Mouse (Mus musculus) frontal cortex, postnatal 25 days (tissue): ENCODE measurements around the gene Mapk8ip3.

Source experiments
- DNase-seq, 2 experiments: peaks; one replicate each; pipeline ENCODE4 v3.0.0; 2022; ENCODE audit warnings: low spot score in 2 of 2

Mapk8ip3 gene

DNA sequence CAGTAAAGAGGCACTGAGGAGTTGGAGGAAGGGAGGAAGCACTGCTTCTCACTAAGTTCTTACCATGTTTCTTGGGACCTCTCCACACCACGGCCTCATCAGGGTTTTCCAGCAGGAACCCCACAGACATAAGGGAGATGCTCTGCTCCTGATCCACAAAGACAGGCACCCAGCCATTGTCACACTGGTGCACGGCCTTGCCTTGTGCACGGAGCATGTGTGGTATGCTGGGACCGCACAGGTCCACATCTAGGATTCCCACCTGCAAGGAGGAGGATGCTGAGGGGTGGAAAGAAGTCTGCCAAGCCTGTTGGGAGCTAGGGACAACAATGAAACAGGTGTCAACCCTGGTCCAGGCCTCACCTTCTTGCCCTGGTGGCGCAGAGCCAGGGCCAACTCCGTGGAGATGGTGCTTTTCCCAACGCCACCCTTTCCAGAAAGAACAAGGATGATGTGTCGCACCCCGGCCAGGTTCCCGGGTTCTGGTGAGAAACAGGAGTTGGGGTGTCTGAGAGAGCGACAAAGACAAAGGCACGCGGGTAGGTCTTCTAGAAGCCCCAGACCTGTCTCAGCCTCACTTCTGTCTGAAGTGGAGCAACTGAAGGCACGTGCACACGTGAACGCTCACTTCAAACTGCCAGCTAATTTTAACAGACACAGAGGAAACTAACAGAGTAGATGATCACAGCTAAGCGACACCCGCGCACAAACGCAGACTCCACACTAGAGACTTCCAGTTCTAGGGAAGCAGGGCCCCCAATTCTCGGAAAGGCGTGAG lies 51.2 kb downstream of the Mapk8ip3 start:
- DNase-seq, result no peak

DNA sequence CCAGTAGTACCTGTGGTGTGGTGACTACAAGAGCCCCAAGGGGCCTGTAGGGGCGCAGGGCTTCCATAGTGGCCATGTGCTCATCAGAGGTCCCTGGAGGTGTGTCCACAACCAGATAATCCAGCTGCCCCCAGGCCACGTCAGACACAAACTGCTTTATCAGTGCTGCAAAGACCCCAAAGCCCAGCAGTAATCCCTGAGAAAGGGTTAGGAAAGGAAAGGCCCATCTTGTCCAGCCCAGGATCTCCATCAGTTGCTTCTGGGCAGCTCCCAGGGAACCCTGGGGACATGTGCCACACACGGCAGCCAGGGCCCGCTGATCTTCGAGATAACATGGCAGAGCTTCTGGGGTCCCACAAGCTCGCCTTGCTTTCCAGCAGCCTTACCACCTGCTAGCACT lies 52.4 kb downstream of the Mapk8ip3 start:
- no peak for DNase-seq

DNA sequence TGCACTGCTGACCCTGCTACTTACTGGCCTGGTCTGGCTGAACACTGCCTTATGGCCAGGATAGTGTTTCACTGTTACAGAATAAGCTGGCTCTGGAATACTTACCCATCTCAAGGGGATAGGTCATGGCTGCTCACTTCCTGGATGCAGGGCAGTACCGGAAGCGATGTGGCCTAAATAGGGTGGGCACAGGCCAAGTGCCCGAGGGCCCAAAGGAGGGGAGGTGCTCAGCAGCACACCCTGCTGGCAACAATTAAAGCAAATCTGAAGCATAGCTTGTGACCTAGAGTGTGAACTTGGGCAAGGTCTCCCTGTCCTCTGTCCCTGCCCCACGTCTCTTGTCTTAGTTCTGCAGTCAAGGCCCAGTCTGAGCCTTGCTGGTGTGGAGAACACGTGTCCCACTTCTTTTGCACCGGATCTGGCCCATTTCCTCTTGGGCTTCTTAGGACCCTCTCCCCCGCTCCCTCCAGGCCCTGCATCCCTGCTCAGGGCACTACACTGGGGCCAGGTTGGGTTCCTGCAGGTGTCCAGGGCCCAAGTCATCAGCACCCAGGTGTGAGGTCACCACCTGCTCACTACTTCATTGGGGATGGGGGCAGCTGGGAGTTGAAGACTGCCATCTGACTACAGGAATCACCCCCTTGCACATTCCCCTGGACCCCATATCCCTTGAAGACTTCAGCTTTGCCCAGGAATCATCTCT lies 54.9 kb downstream of the Mapk8ip3 start:
- DNase-seq, result no peak

DNA sequence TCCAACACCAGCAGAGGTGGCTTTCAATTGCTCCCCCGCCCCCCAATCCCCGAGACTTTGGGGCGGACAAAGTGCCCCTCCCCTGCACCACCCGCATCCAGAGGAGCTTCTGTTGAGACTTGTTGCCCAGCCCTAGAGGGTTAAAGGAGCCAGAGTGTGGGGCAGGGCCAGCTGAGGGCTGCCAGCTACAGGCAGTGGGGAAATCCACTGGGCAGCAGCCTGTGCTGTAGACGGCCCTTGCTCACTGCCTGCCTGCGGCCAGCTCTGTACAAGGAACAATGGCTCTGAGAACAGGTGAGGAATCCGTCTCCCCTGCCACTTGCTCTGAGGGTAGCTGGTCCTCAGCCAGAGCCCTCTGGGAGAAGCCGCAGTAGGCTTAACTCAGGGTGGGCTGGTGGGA lies 58.2 kb downstream of the Mapk8ip3 start:
- DNase-seq, result no peak

DNA sequence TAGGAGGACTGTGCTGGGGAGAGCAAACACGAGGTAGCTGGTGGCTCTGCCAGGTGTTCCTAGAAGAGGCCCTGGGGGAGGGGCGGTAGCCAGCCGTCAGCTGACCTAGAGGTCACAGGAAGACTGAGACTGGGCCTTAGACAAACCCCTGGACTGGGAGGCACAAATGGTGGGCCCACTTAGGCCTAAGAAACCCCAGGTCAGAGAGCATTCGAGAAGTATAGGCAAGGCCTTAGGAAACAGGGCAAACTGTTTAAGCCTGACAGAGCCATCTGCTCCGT lies 58.7 kb downstream of the Mapk8ip3 start:
- no peak for DNase-seq

DNA sequence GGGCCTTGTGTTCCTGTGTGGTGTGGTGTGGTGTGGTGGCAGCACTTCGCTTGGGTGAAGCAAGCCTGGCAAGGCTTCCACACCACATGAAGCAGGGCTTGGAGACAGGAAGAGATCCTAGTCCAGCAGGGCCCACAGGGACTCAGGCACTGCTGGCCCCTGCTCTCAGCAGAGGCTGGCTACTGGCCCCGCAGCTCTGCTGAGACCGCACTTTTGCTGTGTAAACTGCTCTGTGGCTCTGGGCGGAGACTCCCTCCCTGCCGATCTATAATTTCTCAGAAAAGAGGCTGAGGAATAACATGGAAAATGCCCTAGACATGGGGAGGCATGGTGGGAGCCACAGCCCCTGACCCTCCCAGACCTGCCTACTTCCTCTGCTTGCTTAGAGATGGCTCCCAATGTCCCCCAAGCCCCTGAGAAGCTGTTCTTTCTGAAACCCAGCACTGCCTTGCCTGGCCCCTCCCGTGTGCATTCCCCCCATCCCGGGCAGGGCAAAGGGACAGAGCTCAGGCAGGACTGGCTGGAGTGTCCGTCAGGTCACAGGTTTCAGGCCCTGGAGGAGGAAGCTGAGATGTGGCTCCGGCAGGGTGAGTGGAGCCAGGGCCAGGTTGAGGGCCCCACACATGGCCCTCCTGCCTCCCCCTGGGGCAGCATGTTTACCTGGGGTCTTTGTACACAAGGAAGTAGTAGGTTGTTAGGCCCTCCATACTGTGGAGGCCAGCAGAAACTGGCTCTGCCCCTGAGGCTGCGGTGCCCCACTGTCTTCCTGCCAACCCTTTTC lies 59.3 kb downstream of the Mapk8ip3 start:
- DNase-seq, result no peak

DNA sequence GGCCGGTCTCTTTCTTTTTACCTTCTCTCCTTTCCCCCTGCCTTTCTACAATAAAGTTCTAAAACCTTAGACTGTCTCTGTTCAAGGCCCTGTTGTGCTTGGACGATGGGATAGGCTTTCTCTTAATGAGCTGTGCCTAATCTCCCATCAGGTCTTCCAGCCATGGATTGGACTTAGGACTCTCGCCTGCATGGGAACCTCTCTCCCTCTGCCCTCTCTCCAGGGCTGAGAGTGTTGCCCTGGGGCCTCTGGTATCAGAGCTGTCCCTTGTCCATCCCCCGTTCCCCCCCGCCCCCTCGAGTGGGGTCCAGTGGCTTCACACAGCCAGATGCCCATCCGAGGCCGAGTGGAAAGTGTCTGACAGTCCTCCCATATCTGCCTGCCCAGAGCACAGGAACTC lies 61.8 kb downstream of the Mapk8ip3 start:
- DNase-seq, result no peak

DNA sequence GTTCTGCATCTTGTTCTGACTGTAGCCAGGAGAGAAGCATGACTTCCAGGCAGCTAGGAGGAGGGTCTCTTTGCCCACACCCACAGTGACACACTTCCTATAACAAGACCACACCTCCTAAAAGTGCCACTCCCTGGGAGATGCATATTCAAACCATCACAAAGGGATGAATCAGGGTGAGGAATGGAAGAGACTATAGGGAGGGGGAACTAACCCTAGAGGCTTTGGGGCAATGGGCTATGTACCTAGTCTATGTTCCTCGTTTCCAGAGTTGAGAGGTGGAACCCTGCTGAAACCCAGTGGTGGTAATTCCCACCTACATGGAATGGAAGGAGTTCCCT lies 62.4 kb downstream of the Mapk8ip3 start:
- no peak for DNase-seq

DNA sequence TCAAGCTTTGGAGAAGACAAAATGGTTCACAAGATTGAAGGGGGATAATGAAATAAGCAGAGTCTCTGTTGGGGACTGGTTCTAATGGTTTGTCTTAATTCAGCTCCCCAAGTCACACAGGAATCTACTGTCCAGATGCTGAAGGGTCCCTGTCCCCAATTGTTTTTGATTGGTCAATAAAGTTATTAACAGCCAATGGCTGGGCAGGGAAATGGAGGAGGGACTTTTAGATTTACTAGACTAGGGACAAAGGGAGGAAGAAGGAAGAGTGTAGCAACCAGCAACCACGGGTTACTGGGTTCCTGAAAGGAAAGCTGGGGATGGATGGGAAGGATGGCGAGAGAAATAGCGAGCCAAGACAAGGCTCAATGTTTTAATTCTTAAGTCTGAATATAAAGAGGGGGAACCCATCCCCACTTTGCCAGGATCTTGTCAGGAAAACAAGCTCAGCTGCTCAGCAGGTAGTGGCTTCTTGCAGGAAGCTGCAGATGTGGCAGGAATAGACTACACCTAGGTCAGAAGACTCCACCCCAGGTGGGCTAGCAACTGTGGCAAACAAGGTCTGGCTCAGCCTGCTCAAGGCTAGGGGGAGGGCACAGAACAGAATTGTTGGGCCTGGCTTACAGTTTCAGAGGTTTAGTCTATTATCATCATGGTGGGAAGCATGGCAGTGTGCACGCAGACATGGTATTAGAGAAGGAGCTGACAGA lies 62.9 kb downstream of the Mapk8ip3 start:
- DNase-seq, result no peak

DNA sequence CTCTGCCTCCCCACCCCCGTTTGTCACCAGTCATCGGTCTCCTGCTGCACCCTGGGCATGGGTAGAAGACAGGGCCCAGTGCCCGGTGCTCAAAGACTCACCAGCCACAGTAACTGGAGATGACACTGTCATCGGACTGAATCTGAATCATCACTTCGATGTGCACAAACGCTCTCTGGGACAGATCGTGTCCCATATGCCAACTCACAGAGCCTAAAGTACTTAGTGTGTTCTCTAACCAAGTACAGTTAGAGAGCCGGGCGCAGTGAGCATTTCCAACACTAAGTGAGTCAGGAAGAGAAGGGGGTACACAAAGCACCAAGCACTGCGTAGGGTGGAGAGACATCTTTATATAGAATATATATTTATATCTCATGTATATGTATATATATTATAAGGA lies 68.9 kb downstream of the Mapk8ip3 start:
- DNase-seq, result no peak

DNA sequence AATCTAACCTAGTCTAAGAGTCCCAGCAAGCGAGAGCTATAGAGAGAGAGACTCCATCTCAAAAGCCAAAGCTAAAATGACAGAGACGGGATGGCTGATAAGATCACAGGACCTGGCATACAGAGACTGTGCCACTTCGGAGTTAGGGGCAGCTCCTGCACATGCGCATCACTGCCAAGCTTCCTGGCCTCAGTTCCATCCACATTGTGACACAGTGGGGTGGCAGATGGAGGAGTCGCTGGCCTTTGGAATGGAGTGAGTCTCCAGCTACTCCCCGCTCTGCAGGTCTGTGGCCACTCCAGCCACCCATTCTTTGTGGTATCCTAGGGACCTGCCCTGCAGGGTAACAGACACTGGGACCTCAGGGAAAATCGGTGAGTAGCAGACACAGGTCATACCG lies 71.0 kb downstream of the Mapk8ip3 start, which contains the start of gene Igfals:
Igfals (plus strand) TSS at position 222 of the 400 bp plus-strand sequence.
- no peak for DNase-seq

DNA sequence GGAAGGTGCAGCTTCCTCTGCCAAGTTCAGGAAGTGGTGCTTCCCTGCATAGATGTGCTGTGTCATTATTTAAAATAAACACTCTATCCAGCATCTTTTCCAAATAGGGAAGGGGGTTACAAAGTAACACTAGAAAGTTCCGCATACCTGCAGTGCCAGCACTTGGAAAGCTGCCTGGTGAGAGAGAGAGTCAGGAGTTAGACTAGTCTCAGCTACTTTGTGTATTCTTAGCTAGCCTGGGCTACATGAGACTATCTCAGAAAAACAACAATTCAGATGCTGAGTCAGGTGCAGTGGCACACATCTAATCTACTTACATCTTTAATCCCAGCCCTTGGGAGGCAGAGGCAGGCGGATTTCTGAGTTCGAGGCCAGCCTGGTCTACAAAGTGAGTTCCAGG lies 75.0 kb downstream of the Mapk8ip3 start:
- no peak for DNase-seq

DNA sequence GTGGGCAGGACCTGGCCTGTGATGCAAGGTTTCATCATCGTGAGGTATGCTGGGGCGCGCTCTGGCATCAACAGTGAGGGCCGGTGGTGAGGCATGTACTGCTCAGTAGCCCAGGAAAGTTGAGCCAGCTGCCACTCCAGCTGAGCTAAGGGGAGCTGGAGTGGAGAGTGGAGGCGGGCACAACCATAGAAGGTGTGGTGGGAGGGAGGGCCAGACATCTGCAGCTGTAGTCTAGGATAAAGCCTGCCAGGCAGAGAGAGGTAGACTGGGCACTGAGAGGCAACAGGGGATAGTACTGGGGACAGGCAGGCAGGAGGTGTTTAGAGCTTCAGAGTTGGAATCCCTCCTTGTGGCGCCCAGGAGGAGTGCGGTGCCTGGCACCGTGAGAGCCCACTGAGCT lies 76.7 kb downstream of the Mapk8ip3 start:
- no peak for DNase-seq

DNA sequence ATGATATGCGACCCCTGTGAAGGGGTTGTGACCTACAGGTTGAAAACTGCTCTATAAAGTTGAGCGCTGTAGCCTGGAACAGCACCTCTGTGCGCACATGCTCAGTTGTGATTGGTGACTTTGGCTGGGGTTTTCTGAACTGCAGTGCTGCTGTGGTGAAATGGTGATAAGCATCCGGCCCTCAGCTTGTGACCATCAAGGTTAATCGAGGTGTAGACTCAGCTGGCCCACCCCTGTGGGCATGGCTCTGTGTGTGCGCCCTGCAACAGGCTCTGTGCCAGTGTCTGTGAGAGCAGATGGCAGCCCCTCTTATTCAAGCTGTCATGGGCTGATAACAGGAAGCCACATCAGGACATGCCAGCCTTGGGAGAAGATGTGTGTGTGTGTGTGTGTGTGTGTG lies 77.8 kb downstream of the Mapk8ip3 start:
- DNase-seq, result no peak

DNA sequence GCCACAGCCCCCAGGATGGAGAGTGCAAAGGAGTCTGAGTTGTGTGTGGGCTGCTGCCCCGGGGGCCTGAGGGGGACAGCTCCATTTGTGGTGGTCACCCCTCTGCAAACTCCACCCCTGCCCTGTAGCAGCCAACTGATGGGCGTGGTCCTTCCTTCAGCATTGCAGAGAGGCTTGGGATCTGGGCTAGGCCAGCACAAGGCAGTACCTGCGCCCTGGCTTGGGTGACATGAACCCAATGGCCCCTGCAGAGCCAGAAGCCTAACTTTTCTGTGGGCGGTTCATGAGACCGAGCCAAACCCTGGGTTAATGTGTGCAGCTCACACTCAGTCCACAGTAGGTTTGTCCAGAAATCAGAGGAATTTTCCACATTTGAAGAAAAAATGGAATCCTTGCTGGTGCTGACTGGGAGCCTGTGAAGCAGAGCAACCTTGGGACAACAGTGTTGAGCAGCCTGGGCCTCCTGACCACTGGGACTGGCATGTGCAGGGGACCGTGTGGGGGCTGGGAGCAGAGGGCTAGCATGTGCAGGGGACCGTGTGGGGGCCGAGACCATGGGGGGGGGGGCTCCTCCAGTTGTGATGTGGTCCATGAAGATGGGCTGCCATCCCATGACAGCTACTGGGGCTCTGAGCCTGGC lies 78.8 kb downstream of the Mapk8ip3 start:
- no peak for DNase-seq

DNA sequence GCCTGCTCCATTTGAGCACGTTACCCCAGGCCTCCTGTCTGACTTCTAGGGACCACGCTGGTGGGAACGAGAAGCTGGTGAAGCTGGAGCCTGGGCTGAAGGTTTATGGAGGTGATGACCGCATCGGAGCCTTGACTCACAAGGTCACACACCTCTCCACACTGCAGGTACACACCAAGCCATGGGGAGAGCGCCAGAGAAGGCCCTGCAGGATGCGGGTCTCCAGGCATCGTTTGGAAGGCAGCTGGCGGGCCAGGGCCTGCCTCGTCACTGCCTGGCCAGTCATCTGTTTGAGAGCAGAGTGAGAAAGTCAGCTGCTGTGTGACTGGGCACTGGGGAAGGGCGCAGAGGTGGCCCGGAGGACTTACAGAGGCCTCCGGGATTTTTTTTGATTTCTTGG lies 80.2 kb downstream of the Mapk8ip3 start:
- DNase-seq, result no peak

DNA sequence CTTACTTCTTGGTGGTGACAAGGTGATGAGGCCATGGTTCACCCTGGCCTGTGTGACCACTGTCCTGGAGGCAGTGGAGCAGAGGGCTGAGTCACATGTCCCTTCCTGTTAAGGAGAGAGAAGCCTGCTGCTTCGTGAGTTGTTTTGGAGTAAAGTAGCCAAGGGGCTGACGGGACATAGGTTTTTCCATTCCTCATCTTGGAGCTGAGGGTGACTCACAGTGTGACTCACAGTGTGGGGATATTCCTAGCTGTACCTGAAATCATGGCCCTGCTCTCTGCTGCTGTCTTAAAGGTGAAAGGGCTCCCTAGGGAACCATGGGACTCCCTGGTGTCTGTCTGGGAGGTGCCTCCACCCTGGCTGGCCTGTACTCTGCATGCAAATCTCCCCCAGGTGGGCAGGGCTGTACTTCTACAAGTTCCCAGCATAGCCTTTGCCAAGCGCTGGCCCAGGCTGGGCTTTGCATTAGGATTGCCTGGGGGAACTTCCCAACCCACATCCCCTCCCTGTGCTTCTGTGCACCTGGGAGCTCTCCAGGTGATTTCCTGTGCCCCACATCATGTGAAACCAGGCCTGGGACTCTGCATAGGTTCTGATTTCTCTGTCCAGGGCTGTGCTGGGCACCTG lies 80.8 kb downstream of the Mapk8ip3 start:
- DNase-seq, result no peak

DNA sequence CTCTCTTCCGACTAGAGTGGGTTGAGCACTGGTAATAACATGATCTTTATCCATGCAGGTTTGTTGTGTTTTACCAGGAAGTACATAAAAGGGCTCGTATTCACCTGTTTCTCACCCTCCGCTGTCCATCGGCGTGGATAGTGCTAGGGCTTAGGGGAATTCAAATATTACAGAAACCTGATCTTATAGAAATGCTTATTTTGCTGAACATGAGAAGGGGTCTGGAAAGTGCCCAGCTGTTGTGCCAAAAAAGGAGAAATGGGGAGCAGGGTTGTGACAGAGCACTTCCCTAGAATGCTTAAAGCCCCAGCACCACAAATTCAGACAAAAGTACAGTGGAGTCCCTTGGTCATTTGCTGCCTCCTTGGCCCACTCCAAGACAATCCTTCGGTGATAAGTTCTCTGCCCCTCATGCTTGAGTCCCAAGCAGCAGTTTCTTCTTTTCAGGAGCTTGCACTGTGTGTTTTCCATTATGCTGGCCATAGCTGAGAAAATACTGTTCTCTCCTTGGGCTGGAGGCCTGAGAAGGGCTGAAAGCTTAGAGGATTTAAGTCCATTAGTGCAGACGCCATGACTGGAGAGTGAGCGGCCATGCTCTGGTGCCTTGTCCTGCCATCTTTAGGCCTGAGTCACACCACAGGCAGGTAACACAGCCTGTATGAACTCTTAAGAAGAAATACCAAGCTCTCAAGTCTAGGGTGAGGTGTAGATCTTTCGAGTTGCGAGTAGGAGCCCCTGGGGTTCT lies 85.2 kb downstream of the Mapk8ip3 start:
- no peak for DNase-seq

DNA sequence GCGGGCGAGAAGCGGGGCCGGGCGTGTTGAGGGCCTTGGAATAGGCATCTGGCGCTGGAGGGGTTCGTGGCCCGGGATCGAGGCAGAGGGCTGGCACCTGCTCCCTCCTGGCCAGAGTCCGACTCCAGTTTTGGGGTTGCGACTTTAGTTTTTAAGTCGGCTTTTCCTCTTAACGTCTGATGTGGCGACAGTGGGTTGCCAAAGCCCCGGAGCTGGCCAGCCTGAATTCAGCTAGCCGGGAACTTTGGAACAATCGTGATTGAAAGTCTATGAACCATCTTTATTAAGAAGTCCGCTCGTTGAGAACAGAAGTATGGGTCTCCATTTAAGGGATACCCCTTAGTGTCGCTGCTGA lies 86.0 kb downstream of the Mapk8ip3 start:
- no peak for DNase-seq

DNA sequence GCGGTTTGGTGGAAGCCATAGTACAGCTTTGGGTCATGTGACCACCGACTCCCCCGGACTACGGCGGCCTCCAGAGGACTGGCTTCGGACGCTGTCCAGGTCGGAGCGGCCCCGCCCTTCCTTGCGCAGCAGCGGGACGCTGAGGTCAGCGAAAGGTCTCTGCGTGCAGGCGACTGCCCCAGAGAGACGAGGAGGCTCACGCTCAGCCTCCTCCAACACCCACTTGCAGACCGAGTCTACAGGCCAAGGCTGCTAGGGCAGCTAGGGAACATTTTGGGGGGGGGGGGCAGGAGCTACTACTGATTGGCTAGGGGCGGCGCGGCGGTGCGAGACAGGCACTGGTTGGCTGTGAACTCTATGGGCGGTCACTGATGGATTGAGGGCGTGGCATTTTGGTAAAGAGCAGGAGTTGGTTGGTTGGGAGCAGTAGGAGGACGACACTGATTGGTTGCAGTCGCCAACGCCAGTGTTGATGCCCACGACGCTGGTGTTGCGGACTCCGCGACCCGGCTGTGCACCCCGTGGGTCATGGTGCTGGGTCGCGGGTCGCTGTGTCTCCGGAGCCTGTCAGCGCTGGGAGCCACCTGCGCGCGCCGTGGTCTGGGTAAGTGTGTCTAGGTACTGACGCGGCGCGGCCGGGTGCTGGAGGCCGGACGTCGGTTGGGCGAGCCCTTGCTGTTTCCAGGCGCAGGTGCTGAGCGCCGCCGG lies 86.6 kb downstream of the Mapk8ip3 start, which contains the start of gene Fahd1:
Fahd1 (minus strand) TSS at position 300 of the 708 bp plus-strand sequence.
- peak; percentile 89 to 91 for DNase-seq
